Mouse (Mus musculus): ENCODE measurements at regions not wholly inside any gene's neighbourhood (a gene's known extent, or its start where the extent isn't known, plus 50 kb on each side); places are given as distances from the start of the nearest gene placed in this dataset.

DNA sequence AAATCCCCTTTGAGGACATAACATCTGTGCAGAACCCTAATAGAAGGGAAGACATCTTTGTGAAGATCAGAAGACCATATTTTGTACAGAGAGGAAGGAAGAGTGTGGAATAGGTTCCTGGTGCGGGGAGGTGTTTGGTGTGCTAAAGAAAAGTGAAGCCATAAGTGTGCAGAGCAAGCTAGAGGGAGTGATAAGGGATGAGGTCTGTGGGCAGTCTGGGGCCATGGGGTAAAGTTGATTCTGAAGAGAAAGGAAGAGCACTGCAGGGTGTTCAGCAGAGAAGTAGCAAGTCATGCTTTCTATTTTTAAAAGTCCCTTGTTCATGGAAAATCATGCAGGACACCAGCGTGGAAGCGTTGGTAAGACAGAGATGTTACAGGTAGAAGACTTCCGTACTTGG, 161.8 kb upstream of the Tll1 start:
- TF ChIP-seq POLR2AphosphoS2 (IDR thresholded peaks at IDR 0.05; ENCODE audit: insufficient read length, low read depth) (no peak), TCF12 (IDR thresholded peaks at IDR 0.05; ENCODE audit: insufficient read depth, poor library complexity, severe bottlenecking) (no peak), POLR2A (IDR thresholded peaks at IDR 0.05; ENCODE audit: insufficient read length, low read depth) (no peak), CEBPB (IDR thresholded peaks at IDR 0.05; ENCODE audit: insufficient read depth, poor library complexity, severe bottlenecking) (no peak)
